Mouse (Mus musculus) G1E (cell line): ENCODE measurements around the gene Ppt1. TPM values are rescaled to one million over a fixed set of nuclear protein-coding genes. Genes with fewer than 3 reads are reported as not detected.

Experiments used
- ATAC-seq: 2 replicates; pipeline ENCODE4 v1.8.0; 2016; ENCODE audit warnings: mild to moderate bottlenecking; ENCODE audit not compliant: insufficient number of reproducible peaks, poor library complexity, low FRiP score, severe bottlenecking; ENCODE audit errors: extremely low read depth
- DNase-seq: peaks from one replicate; pipeline ENCODE4 v3.0.0; 2012; ENCODE audit warnings: low spot score
- H3K27me3 ChIP-seq: 2 replicates; pipeline ENCODE4 v1.6.1; 2012; ENCODE audit warnings: mild to moderate bottlenecking, low read length, inconsistent platforms; ENCODE audit not compliant: insufficient read depth
- H3K36me3 ChIP-seq: replicated peaks from 2 replicates; pipeline ENCODE3; 2012; ENCODE audit warnings: mild to moderate bottlenecking, inconsistent platforms
- H3K4me1 ChIP-seq: 2 replicates; pipeline ENCODE4 v1.6.1; 2012; ENCODE audit warnings: low read depth, low read length, inconsistent platforms, mixed read lengths; ENCODE audit not compliant: insufficient read depth
- H3K4me3 ChIP-seq: 2 replicates; pipeline ENCODE4 v1.5.1; 2012; ENCODE audit warnings: low read depth, mild to moderate bottlenecking, inconsistent platforms, low read length, moderate library complexity, mixed read lengths
- H3K9me3 ChIP-seq: replicated peaks from 2 replicates; pipeline ENCODE4 v1.6.1; 2012; ENCODE audit warnings: inconsistent platforms
- CTCF ChIP-seq: IDR thresholded peaks from 2 replicates; pipeline ENCODE4 v1.5.1; 2012; ENCODE audit warnings: low read depth, low read length, inconsistent platforms, mixed read lengths
- GATA1 ChIP-seq: IDR thresholded peaks from 2 replicates; pipeline ENCODE4 v1.6.1; 2012; ENCODE audit warnings: borderline replicate concordance, low read length, inconsistent platforms, mixed read lengths
- GATA2 ChIP-seq: IDR thresholded peaks from 2 replicates; pipeline ENCODE4 v1.6.1; 2012; ENCODE audit warnings: low read depth, low read length, inconsistent platforms, borderline replicate concordance
- POLR2AphosphoS5 ChIP-seq: IDR thresholded peaks from 2 replicates; pipeline ENCODE4 v1.6.1; 2012; ENCODE audit warnings: low read depth, low read length, inconsistent platforms; ENCODE audit not compliant: insufficient replicate concordance
- TAL1 ChIP-seq: conservative IDR thresholded peaks from 2 replicates; pipeline ENCODE4 v1.6.1; 2012; ENCODE audit warnings: low read depth, low read length, inconsistent platforms, mixed read lengths
- polyA plus RNA-seq: library from polyadenylated mRNA; stranded (reverse); fragments of >175 nt; gene quantifications from 2 replicates; pipeline ENCODE4 v1.2.3, GENCODE M21; 2012
- total RNA-seq, 2 experiments: library from RNA; stranded (forward) in 1 of 2; stranded (reverse) in 1 of 2; fragments of 200-1000 nt in 1 of 2; fragments of >200 nt in 1 of 2; fragmentation: Nextera tagmentation in 1 of 2; gene quantifications; 2 replicates each; pipeline ENCODE4 v1.2.3; 2014 to 2017

Ppt1 gene
- total and polyA plus RNA-seq, 3 experiments, result 9.3 to 70.4 (median 52.0) TPM

DNA sequence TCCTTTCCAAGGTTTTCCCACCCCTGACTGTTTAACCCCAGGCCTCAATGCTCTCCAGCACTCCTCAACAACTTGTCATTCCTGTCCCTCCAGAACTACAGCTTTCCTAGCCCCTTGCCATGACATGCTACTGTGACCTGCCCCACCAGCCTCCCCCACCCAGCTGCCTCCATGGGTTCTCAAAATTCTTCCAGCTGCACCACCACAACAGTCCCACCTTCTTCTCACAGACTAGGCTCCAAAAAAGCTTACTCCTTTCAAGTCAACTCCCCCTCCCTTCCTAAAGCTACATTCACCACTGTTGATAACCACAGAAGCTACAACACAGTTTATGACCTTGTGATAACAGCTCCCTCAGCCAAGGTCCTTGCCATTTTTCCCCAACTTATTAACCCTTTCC is 8.4 kb upstream of the Ppt1 start:
- no peaks in the 10 kb centered on the region for H3K9me3 ChIP-seq
- H3K4me3 ChIP-seq, result no peak overlapping the region
- DNase-seq, result no peak
- no peak for ATAC-seq
- H3K36me3 ChIP-seq, result no peaks in the 10 kb centered on the region
- H3K27me3 ChIP-seq, result no peaks in the 10 kb centered on the region; the same call in none of the 2 replicates
- H3K4me1 ChIP-seq, result peaks cover 4% of the 10 kb centered on the region
- TF ChIP-seq CTCF, result no peak
- no peak for TF ChIP-seq TAL1
- TF ChIP-seq GATA1, result no peak
- no peak for TF ChIP-seq GATA2
- TF ChIP-seq POLR2AphosphoS5, result no peak

DNA sequence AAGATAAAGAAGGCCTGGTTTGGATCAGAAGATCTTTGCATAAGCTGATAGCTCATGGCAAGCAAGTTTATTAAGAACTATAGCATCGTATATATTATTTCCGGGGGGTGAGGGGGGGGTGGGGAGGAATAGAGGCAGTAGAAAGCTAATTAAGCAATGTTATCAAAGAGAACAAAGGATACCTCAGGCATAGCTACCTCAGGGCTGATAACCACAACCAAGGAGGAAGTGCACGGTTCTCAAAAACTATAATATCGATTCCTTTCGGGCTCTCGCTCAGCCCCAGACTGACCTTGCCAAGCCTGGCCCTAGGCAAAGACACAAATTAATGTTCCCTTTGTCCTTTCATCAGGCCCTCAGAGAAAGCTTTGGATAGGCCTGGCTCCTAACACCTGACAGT is 6.7 kb upstream of the Ppt1 start:
- DNase-seq (no peak), ATAC-seq (no peak)
- peaks cover 4% of the 10 kb centered on the region for H3K4me1 ChIP-seq
- TF ChIP-seq POLR2AphosphoS5 (no peak), GATA1 (no peak), TAL1 (no peak), GATA2 (no peak)
- no peaks in the 10 kb centered on the region for H3K36me3 ChIP-seq
- H3K4me3 ChIP-seq, result no peak overlapping the region
- no peaks in the 10 kb centered on the region; the same call in 1 of the 2 replicates for H3K27me3 ChIP-seq
- no peaks in the 10 kb centered on the region for H3K9me3 ChIP-seq

DNA sequence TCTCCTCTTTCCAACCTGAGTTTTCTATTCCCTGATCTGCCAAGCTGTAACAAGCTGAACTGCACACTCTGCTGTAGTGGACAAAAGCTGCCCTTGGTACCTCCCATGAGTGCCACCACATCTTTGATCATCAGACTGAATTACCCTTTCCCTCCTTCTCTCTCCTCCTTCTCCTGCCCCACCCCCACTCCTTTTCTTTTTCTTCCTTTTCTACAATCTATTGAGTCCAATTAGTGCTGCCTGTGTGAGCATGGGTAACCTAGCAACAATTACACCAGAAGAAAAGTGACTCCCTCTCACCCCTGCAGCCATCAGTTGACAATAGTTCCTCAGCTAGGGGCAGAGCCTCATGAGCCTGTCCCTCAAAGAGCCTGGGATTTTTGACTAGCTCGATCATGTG is 4.2 kb upstream of the Ppt1 start:
- no peak for TF ChIP-seq POLR2AphosphoS5
- TF ChIP-seq GATA2, result no peak
- no peak for TF ChIP-seq TAL1
- TF ChIP-seq CTCF, result no peak
- TF ChIP-seq GATA1, result no peak
- ATAC-seq (no peak), DNase-seq (no peak)
- no peaks in the 10 kb centered on the region for H3K36me3 ChIP-seq
- H3K4me1 ChIP-seq, result peaks cover 18% of the 10 kb centered on the region
- H3K27me3 ChIP-seq, result no peaks in the 10 kb centered on the region; the same call in 1 of the 2 replicates
- no peak overlapping the region for H3K4me3 ChIP-seq
- H3K9me3 ChIP-seq, result no peaks in the 10 kb centered on the region

DNA sequence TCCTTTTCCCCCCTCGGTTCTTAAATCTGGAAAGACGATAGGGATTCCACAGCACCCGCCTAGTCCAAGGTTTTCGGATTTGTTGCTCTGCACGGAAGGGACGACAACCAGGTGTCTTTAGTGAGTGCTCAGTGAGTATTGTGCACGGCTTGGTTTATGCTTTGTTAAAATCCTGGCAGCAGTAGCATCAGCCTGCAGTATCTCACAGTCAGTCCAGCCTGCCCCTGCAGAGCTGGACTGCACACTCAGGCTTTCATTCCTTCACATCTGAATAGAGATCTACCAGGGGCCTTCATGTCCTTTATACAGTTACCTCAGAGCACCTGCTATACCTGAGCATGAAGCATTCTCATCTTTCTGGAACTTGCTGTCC is 347 bp downstream of the Ppt1 start:
- Histone ChIP-seq H3K4me3 (peak overlapping the region; percentile 89), H3K4me1 (peaks cover 27% of the 10 kb centered on the region), H3K9me3 (no peaks in the 10 kb centered on the region), H3K36me3 (peaks cover 10% of the 10 kb centered on the region), H3K27me3 (no peaks in the 10 kb centered on the region)
- ATAC-seq (no peak), DNase-seq (no peak)
- TF ChIP-seq GATA2 (no peak), POLR2AphosphoS5 (no peak), CTCF (no peak), GATA1 (no peak), TAL1 (no peak)

DNA sequence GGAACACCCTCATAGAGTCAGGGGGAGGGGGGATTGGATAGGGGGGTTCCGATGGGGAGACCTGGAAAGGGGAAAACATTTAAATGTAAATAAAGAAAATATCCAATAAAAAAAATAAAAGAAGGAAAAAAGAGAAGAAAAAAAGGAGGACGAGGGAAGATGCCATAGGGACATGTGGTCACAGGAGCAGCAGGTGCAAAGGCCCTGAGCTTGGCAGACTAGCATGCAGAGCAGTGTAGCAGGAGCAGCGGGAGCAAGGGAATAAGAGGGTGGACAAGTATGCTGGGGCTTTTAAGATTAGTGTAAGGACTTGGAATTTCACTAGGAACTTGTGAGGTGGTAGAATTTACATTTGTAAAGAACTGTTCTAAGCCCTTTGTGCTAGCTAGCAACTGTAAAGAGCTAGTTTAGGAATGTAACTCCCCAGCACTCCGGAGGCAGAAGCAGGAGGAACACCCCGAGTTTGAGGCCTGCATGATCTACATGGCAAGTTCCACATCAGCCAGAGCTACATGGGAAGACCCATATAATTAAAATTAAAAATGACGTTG is 1.2 kb downstream of the Ppt1 start:
- TF ChIP-seq GATA1 (no peak), GATA2 (no peak), CTCF (no peak), TAL1 (no peak), POLR2AphosphoS5 (no peak)
- Histone ChIP-seq H3K9me3 (no peaks in the 10 kb centered on the region), H3K4me3 (peak overlapping the region; percentile 89; the same call in 1 of the 2 replicates), H3K27me3 (no peaks in the 10 kb centered on the region), H3K4me1 (peaks cover 23% of the 10 kb centered on the region), H3K36me3 (peaks cover 18% of the 10 kb centered on the region)
- ATAC-seq (no peak), DNase-seq (no peak)

DNA sequence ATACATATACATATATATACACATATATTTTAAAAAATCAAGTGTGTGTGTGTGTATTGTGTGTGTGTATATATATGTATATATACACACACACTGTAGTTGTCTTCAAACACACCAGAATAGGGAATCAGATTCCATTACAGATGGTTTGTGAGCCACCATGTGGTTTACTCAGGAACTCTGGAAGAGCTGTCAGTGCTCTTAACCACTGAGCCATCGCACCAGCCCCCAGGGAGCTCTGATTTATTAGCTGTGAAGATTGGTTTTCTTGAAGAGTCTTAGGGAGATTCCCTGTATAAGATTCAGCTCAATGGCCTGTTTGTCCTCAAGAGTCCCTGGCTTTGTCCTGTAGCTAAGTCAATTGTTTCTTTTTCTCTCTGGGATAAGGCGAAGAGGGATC is 2.0 kb downstream of the Ppt1 start:
- DNase-seq (no peak), ATAC-seq (no peak)
- Histone ChIP-seq H3K4me1 (peaks cover 23% of the 10 kb centered on the region), H3K27me3 (no peaks in the 10 kb centered on the region), H3K36me3 (peaks cover 23% of the 10 kb centered on the region), H3K9me3 (no peaks in the 10 kb centered on the region), H3K4me3 (no peak overlapping the region)
- TF ChIP-seq GATA1 (no peak), POLR2AphosphoS5 (no peak), GATA2 (no peak), TAL1 (no peak), CTCF (no peak)

DNA sequence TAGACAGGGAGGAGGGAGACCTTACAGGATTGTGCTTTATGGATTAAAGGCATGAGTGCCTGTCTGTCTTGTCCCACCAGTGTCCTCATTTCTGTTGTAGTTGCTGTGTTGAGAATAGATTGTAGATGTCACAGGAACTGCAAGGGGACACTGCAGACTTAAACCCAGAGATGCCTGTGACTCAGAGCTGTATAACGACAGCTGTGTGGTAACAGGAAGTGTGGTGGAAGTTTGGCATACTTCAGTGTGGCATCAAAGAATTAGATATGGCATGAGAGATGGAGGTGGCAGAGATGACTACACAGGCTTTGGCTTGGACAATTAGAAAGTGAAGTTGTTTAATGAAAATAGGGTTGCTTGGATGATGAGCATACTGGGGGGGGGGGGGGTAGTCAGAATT is 2.4 kb downstream of the Ppt1 start:
- TF ChIP-seq GATA1 (no peak), CTCF (no peak), POLR2AphosphoS5 (no peak), GATA2 (no peak), TAL1 (no peak)
- ATAC-seq (no peak), DNase-seq (no peak)
- Histone ChIP-seq H3K9me3 (no peaks in the 10 kb centered on the region), H3K36me3 (peaks cover 26% of the 10 kb centered on the region), H3K4me3 (no peak overlapping the region), H3K27me3 (no peaks in the 10 kb centered on the region), H3K4me1 (peaks cover 23% of the 10 kb centered on the region)
